Mouse (Mus musculus): ENCODE results near the gene Bicral. TPM values are rescaled to one million over a fixed set of nuclear protein-coding genes. Genes with fewer than 3 reads are reported as not detected.

Bicral gene
- polyA plus RNA-seq, 1 experiment from 2014 or later, result 7.8 TPM

DNA sequence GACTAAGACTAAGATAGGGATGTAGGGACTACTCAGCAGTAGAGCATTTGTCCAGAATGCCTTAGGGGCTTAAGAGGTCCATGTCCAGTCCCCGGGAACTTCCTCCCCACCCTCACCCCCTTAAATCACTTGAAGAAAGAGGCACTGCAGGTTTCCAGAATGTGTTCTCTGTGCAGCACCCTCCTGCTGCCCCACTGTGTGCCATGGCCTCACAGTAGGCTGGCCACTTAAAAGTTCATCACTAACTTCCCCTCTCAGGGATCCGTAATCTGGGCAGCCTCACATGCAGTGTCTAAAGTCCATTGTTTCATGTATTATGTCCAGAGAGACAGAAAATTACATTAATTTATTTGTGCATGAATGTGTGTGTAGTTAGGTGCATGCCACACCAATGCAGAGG lies 20.4 kb downstream of the Bicral start:
- H3K4me2 ChIP-seq (replicated peaks), result no peak overlapping the region
- 82% methylated on average over 2 of the region's 2 CpGs for WGBS
- no peak overlapping the region for H3K4me3 ChIP-seq
- no peaks in the 10 kb centered on the region for H3K27me3 ChIP-seq
- no peak for ATAC-seq (ENCODE audit: low FRiP score, low read depth)
- no peak overlapping the region for H3K27ac ChIP-seq (replicated peaks)
- H3K36me3 ChIP-seq, result no peaks in the 10 kb centered on the region
- H3K4me1 ChIP-seq, result peaks cover 2% of the 10 kb centered on the region; the same call in 1 of the 2 replicates
- H3K9me3 ChIP-seq, result no peaks in the 10 kb centered on the region
- H3K9ac ChIP-seq (replicated peaks), result no peak overlapping the region

- H3K4me1 ChIP-seq, result peaks cover 2% of the 10 kb centered on the region; the same call in 1 of the 2 replicates
- no peak overlapping the region for H3K9ac ChIP-seq (replicated peaks)
- no peak overlapping the region for H3K4me3 ChIP-seq
- no peak for ATAC-seq (ENCODE audit: low FRiP score, low read depth)
- H3K9me3 ChIP-seq, result no peaks in the 10 kb centered on the region
- H3K36me3 ChIP-seq, result no peaks in the 10 kb centered on the region
- 92% methylated on average over 6 of the region's 6 CpGs for WGBS
- no peak overlapping the region for H3K4me2 ChIP-seq (replicated peaks)
- no peaks in the 10 kb centered on the region for H3K27me3 ChIP-seq
- no peak overlapping the region for H3K27ac ChIP-seq (replicated peaks)
Observed at GRCm38 (mm10) chr17:46835093-46835715, 23.1 kb downstream of the Bicral start.

DNA sequence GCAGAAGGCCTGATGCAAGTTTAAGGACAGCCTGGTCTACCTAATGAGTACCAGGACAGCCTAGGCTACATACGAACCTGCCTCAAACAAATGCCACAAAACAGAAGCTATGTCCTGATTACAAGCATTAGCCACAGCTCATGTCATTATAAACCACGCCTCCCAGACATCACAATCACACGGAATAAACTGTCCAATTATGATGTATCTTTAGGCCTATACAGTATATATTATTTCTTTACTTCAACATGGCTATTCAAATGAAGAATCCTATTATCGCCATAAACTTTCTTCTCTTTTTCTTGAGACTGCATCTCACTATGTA lies 25.3 kb downstream of the Bicral start:
- peaks cover 14% of the 10 kb centered on the region for H3K36me3 ChIP-seq
- no peak overlapping the region for H3K4me2 ChIP-seq (replicated peaks)
- H3K27me3 ChIP-seq, result no peaks in the 10 kb centered on the region
- H3K4me1 ChIP-seq, result no peaks in the 10 kb centered on the region
- no peak overlapping the region for H3K27ac ChIP-seq (replicated peaks)
- WGBS, result 95% methylated on average over 4 of the region's 4 CpGs
- no peak for ATAC-seq (ENCODE audit: low FRiP score, low read depth)
- no peak overlapping the region for H3K4me3 ChIP-seq
- no peak overlapping the region for H3K9ac ChIP-seq (replicated peaks)
- H3K9me3 ChIP-seq, result no peaks in the 10 kb centered on the region

- Histone ChIP-seq H3K9ac (replicated peaks) (no peak overlapping the region), H3K4me1 (no peaks in the 10 kb centered on the region), H3K27me3 (no peaks in the 10 kb centered on the region), H3K4me2 (replicated peaks) (no peak overlapping the region), H3K9me3 (no peaks in the 10 kb centered on the region), H3K36me3 (peaks cover 20% of the 10 kb centered on the region), H3K4me3 (no peak overlapping the region), H3K27ac (replicated peaks) (no peak overlapping the region)
- ATAC-seq (ENCODE audit: low FRiP score, low read depth), result no peak
- WGBS, result 83% methylated on average over 11 of the region's 11 CpGs
Observed at GRCm38 (mm10) chr17:46832101-46832980, 25.9 kb downstream of the Bicral start.

DNA sequence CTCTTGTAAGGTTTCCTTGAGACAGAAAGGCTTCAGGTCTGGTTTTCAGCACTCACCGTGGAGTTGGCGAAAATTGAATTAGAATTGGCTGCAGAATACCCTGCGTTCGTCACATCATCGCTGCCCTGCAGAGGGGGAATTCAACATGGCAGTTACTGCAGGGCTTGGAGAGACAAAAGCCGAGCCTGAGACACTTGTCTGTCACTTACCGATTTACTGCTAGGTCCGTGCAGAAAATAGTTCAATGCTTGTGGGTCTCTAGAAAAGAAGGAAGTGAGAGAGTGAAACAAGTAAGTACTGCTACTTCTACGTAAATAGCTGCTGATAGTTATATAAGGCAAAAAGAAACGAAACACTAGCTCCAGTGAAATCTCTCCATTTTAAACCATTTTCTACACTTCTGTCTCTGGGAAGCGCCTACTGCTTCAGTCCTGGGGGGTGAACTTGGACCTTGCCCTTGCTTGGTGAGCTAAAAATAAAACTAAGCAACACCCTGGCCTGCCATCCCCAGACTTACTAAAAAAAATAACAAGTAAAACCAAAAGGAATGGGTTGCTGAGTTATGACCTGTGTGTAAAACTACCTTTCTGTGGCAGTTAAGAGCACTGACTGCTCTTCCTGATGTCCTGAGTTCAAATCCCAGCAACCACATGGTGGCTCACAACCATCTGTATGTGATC lies 28.3 kb downstream of the Bicral start:
- H3K36me3 ChIP-seq, result peaks cover 43% of the 10 kb centered on the region
- 93% methylated on average over 11 of the region's 11 CpGs for WGBS
- no peaks in the 10 kb centered on the region for H3K4me1 ChIP-seq
- no peak overlapping the region for H3K4me2 ChIP-seq (replicated peaks)
- H3K9me3 ChIP-seq, result no peaks in the 10 kb centered on the region
- H3K4me3 ChIP-seq, result no peak overlapping the region
- H3K9ac ChIP-seq (replicated peaks), result no peak overlapping the region
- no peaks in the 10 kb centered on the region for H3K27me3 ChIP-seq
- H3K27ac ChIP-seq (replicated peaks), result no peak overlapping the region
- no peak for ATAC-seq (ENCODE audit: low FRiP score, low read depth)

DNA sequence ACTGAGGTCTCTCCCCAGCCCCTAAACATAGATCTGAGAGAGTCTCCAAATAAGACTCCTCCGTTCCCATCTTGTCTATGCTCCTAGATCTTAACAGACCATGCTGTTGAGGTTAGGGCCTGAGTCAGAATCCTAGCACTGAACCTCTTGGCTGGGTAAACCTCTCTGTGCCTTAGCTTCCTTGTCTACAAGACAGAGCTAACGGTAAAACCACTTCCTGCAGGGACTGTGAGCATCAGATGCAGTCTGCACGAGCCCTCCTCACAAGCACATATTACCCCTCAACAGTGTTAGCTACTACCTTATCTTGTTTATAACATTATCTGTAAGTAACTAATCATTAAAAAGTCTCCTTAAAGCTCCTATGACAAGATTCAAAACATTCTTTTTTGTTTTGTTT lies 29.3 kb downstream of the Bicral start:
- 94% methylated on average over 3 of the region's 3 CpGs for WGBS
- H3K36me3 ChIP-seq, result peaks cover 53% of the 10 kb centered on the region
- H3K27ac ChIP-seq (replicated peaks), result no peak overlapping the region
- no peaks in the 10 kb centered on the region for H3K9me3 ChIP-seq
- no peaks in the 10 kb centered on the region for H3K4me1 ChIP-seq
- no peaks in the 10 kb centered on the region for H3K27me3 ChIP-seq
- no peak overlapping the region for H3K4me2 ChIP-seq (replicated peaks)
- H3K4me3 ChIP-seq, result no peak overlapping the region
- no peak overlapping the region for H3K9ac ChIP-seq (replicated peaks)
- no peak for ATAC-seq (ENCODE audit: low FRiP score, low read depth)

- Histone ChIP-seq H3K4me2 (replicated peaks) (no peak overlapping the region), H3K4me3 (no peak overlapping the region), H3K36me3 (peaks cover 75% of the 10 kb centered on the region), H3K9me3 (no peaks in the 10 kb centered on the region), H3K27ac (replicated peaks) (no peak overlapping the region), H3K9ac (replicated peaks) (no peak overlapping the region), H3K4me1 (no peaks in the 10 kb centered on the region), H3K27me3 (no peaks in the 10 kb centered on the region)
- ATAC-seq (ENCODE audit: low FRiP score, low read depth), result no peak
- 96% methylated on average over 8 of the region's 8 CpGs for WGBS
Observed at GRCm38 (mm10) chr17:46823091-46823490, 35.2 kb downstream of the Bicral start.

GRCm38 (mm10) chr17:46820628-46821027 lies 37.7 kb downstream of the Bicral start:
- Histone ChIP-seq H3K36me3 (peaks cover 53% of the 10 kb centered on the region), H3K4me2 (replicated peaks) (no peak overlapping the region), H3K4me3 (no peak overlapping the region), H3K27ac (replicated peaks) (no peak overlapping the region), H3K4me1 (no peaks in the 10 kb centered on the region), H3K27me3 (no peaks in the 10 kb centered on the region), H3K9ac (replicated peaks) (no peak overlapping the region), H3K9me3 (no peaks in the 10 kb centered on the region)
- ATAC-seq (ENCODE audit: low FRiP score, low read depth), result no peak
- WGBS, result 90% methylated on average over 7 of the region's 7 CpGs

- WGBS, result 87% methylated on average over 12 of the region's 12 CpGs
- H3K36me3 ChIP-seq, result peaks cover 39% of the 10 kb centered on the region
- no peak overlapping the region for H3K27ac ChIP-seq (replicated peaks)
- H3K9me3 ChIP-seq, result no peaks in the 10 kb centered on the region
- H3K4me1 ChIP-seq, result no peaks in the 10 kb centered on the region
- H3K27me3 ChIP-seq, result no peaks in the 10 kb centered on the region
- H3K4me3 ChIP-seq, result no peak overlapping the region
- no peak for ATAC-seq (ENCODE audit: low FRiP score, low read depth)
- H3K9ac ChIP-seq (replicated peaks), result no peak overlapping the region
- H3K4me2 ChIP-seq (replicated peaks), result no peak overlapping the region
Observed at GRCm38 (mm10) chr17:46817734-46818158, 40.5 kb downstream of the Bicral start.

DNA sequence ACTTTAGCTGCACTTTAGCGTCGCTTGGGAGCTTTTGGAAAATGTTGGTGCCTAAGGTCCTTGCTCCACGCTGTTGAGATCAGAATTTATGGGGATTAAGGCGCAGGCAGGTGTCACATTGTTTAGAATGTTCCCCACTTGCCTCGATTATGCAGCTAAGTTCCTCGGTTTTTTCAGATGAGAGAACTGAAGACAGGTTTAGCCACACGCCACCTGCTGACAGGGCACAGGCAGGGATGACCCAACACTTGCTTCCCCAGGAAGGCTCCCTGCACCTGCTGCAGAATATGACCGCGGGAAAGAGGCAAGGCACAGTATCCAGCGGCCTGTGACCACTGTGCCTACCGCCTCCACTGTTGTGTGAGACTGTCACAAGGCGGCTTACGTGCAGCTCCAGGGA lies 42.0 kb downstream of the Bicral start:
- Histone ChIP-seq H3K27me3 (no peaks in the 10 kb centered on the region), H3K9ac (replicated peaks) (no peak overlapping the region), H3K4me1 (no peaks in the 10 kb centered on the region), H3K4me2 (replicated peaks) (no peak overlapping the region), H3K27ac (replicated peaks) (no peak overlapping the region), H3K4me3 (no peak overlapping the region), H3K36me3 (peaks cover 38% of the 10 kb centered on the region), H3K9me3 (no peaks in the 10 kb centered on the region)
- 68% methylated on average over 13 of the region's 13 CpGs for WGBS
- no peak for ATAC-seq (ENCODE audit: low FRiP score, low read depth)

- Histone ChIP-seq H3K9me3 (no peaks in the 10 kb centered on the region), H3K4me3 (no peak overlapping the region), H3K27me3 (no peaks in the 10 kb centered on the region), H3K9ac (replicated peaks) (no peak overlapping the region), H3K27ac (replicated peaks) (no peak overlapping the region), H3K36me3 (peaks cover 37% of the 10 kb centered on the region), H3K4me1 (no peaks in the 10 kb centered on the region), H3K4me2 (replicated peaks) (no peak overlapping the region)
- WGBS, result 94% methylated on average over 6 of the region's 6 CpGs
- no peak for ATAC-seq (ENCODE audit: low FRiP score, low read depth)
Observed at GRCm38 (mm10) chr17:46814497-46814896, 43.8 kb downstream of the Bicral start.

DNA sequence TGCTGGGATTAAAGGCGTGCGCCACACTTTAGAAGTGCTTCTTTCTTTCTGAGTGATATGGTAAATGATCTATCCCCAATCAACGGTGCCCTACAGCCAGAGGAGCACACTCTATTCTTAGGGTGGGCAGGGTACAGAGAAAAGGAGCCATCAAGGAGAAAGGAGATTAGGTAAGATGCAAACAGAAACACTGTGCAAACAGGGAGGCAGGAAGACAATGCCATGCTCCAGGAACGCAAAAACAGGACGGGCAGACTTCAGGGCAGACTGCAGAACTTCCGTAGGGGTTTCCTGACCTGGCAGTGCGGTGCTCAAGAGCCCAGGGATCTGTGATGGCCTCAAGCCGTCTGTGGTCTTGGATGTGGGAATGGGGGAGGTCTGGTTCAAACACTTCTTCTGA lies 44.6 kb downstream of the Bicral start:
- H3K36me3 ChIP-seq, result peaks cover 37% of the 10 kb centered on the region
- no peak overlapping the region for H3K4me2 ChIP-seq (replicated peaks)
- no peak overlapping the region for H3K9ac ChIP-seq (replicated peaks)
- H3K4me3 ChIP-seq, result no peak overlapping the region
- no peak overlapping the region for H3K27ac ChIP-seq (replicated peaks)
- H3K9me3 ChIP-seq, result no peaks in the 10 kb centered on the region
- no peaks in the 10 kb centered on the region for H3K4me1 ChIP-seq
- H3K27me3 ChIP-seq, result no peaks in the 10 kb centered on the region
- 86% methylated on average over 8 of the region's 8 CpGs for WGBS
- ATAC-seq (ENCODE audit: low FRiP score, low read depth), result no peak
